Mouse (Mus musculus): Measurements from ENCODE around the gene Stap2. TPM values are rescaled to one million over a fixed set of nuclear protein-coding genes. Genes with fewer than 3 reads are reported as not detected.
A peak's percentile ranks its signal among the peaks of the same experiment; 100 is the strongest.

Gene Stap2
- total and polyA plus RNA-seq, 3 experiments = 12.2 to 28.6 (median 14.8) TPM

DNA sequence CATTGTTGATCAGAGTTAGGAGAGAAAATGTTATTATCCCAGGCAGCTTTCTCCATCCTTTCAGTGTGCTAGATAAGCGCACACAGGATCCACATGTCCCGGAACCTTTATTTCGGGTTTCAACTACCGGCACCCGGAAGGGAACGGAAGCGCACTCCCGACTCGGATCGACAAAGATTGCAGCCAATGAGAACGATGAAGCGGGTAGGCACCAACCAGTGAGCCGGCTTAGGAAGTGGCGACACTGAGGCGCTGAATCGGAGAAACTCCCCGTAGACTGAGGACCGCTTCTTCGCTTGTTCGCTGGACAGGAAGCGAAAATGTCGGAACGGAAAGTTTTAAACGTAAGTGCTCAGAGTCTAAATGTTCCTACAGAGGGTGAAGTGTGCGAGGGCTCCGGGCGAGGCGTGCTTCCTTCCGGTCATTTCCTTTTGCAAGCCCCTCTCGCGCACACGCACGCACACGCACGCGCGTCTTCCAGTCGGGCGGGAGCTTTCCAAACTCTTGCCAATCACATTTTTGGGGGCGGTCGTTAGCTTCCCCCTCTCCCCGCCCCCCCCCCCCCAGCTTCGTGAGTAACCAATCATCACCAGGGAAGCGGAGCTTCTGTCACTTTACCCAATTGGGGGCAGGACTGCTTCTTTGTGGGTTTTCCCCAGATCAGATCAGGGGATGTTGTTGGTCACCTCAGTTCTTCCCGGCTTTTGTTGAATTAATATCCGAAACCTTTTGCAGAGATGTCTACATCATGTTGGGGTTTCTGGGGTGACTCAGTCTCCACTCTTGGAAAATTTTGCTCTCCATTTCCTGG lies 46.3 kb downstream of the Stap2 start, which contains the start of gene Yju2:
Yju2 (plus strand) TSS at position 182 of the 811 bp plus-strand sequence.
- no peaks in the 10 kb centered on the region for H3K27me3 ChIP-seq (ENCODE audit: control insufficient read depth, insufficient read depth, low read length)
- H3K79me2 ChIP-seq (replicated peaks; ENCODE audit: control insufficient read depth, insufficient read depth, low read length) = no peaks in the 10 kb centered on the region
- peak within 1 kb of the TSS; percentile 72 for H3K4me3 ChIP-seq
- TF ChIP-seq CTCF (IDR thresholded peaks at IDR 0.05) (no peak), EP300 (IDR thresholded peaks at IDR 0.05; ENCODE audit: insufficient read depth, low read depth, low read length) (peak; percentile 42; the same call in 1 of the 2 replicates), POLR2A (IDR thresholded peaks at IDR 0.05; ENCODE audit: insufficient read depth, low read depth, low read length) (peak; percentile 86)
- no peaks in the 10 kb centered on the region for H3K36me3 ChIP-seq (ENCODE audit: control insufficient read depth, insufficient read depth, low read length)
- intact Hi-C loops (cut with DNase I) = loop anchor here (2.0 to 10.0 kb wide), 4 partner anchors 14 to 296 kb away; partner anchors contain the start of genes Fem1a, Pot1b and Sh3gl1
- peak; percentile 92 to 95 for DNase-seq
- H3K27ac ChIP-seq = peak within 1 kb of the TSS; percentile 95
- H3K4me1 ChIP-seq (ENCODE audit: control insufficient read depth, insufficient read depth, low read length) = peaks cover 4% of the 10 kb centered on the region
- H3K9ac ChIP-seq (ENCODE audit: low read depth, low read length) = peak within 1 kb of the TSS; percentile 55
- WGBS = under 1% methylated on average over 46 of the region's 46 CpGs

DNA sequence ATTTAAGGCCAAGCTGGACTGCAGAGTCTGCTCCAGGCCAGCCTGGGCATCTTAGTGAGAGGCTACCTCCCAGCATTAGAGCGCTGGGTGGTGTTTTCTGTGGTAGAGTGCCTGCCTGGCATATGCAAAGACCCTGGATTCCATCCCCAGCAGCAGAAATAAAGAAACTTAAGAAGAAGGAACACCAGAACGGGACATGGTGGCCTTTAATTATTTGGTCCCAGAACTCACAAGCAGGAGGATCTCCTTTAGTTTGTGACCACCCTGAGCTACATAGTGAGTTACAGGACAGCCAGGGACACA lies 46.8 kb downstream of the Stap2 start:
- peak overlapping the region; percentile 72 for H3K4me3 ChIP-seq
- DNase-seq = no peak

GRCm38 (mm10) chr17:55957726-55958583 lies 47.4 kb downstream of the Stap2 start:
- Histone ChIP-seq H3K27ac (peak overlapping the region; percentile 95), H3K9ac (ENCODE audit: low read depth, low read length) (no peak overlapping the region)
- intact Hi-C loops (cut with DNase I) = loop anchor here (1.0 to 10.0 kb wide), 5 partner anchors 13 to 297 kb away; partner anchors contain the start of genes Fem1a, Pot1b, Sh3gl1 and Zfp959

More for the DNA sequence above, 46.8 kb downstream of the Stap2 start:
- Histone ChIP-seq H3K27ac (peak overlapping the region; percentile 95), H3K36me3 (ENCODE audit: control insufficient read depth, insufficient read depth, low read length) (no peaks in the 10 kb centered on the region), H3K79me2 (replicated peaks; ENCODE audit: control insufficient read depth, insufficient read depth, low read length) (no peaks in the 10 kb centered on the region), H3K27me3 (ENCODE audit: control insufficient read depth, insufficient read depth, low read length) (no peaks in the 10 kb centered on the region), H3K9ac (ENCODE audit: low read depth, low read length) (no peak overlapping the region), H3K4me1 (ENCODE audit: control insufficient read depth, insufficient read depth, low read length) (peaks cover 4% of the 10 kb centered on the region)
- WGBS = 20% methylated on average over 2 of the region's 2 CpGs
- no peak for TF ChIP-seq POLR2A (IDR thresholded peaks at IDR 0.05; ENCODE audit: insufficient read depth, low read depth, low read length)
- TF ChIP-seq CTCF (IDR thresholded peaks at IDR 0.05) = no peak
- TF ChIP-seq EP300 (IDR thresholded peaks at IDR 0.05; ENCODE audit: insufficient read depth, low read depth, low read length) = no peak
- intact Hi-C loops (cut with DNase I) = loop anchor here (2.0 to 10.0 kb wide), 4 partner anchors 14 to 296 kb away; partner anchors contain the start of genes Fem1a, Pot1b and Sh3gl1

DNA sequence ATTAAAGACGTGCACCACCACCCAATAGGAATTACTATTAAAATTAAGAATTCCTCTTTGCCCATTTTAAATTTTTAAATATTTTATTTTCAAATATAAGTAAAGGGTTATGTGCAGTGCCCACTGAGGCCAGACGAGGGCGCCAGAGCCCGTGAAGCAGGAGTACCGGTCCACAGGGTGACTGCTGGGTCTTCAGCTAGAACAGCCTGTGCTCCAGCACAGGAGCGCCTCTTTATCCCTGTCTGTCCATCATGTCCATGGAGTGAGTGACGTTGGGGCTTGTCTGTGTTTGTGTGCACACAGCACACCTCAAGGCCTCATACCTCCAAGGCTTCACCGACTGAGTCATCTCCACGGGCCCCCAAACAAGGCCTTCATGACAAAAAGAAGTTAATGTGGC lies 48.2 kb downstream of the Stap2 start:
- H3K36me3 ChIP-seq (ENCODE audit: control insufficient read depth, insufficient read depth, low read length) = no peaks in the 10 kb centered on the region
- intact Hi-C loops (cut with DNase I) = loop anchor here (1.0 to 10.0 kb wide), 4 partner anchors 65 to 298 kb away; partner anchors contain the start of genes Fem1a, Pot1b, Sh3gl1 and Zfp959
- TF ChIP-seq POLR2A (IDR thresholded peaks at IDR 0.05; ENCODE audit: insufficient read depth, low read depth, low read length) (no peak), CTCF (IDR thresholded peaks at IDR 0.05) (peak; percentile 98), EP300 (IDR thresholded peaks at IDR 0.05; ENCODE audit: insufficient read depth, low read depth, low read length) (0 out of 2 replicates have a peak, but pooled peaks have one; percentile 29)
- H3K4me1 ChIP-seq (ENCODE audit: control insufficient read depth, insufficient read depth, low read length) = peaks cover 4% of the 10 kb centered on the region
- H3K27me3 ChIP-seq (ENCODE audit: control insufficient read depth, insufficient read depth, low read length) = no peaks in the 10 kb centered on the region
- peak; percentile 59 to 80 for DNase-seq
- 15% methylated on average over 9 of the region's 9 CpGs for WGBS
- H3K79me2 ChIP-seq (replicated peaks; ENCODE audit: control insufficient read depth, insufficient read depth, low read length) = no peaks in the 10 kb centered on the region
- H3K4me3 ChIP-seq = no peak overlapping the region
- H3K9ac ChIP-seq (ENCODE audit: low read depth, low read length) = no peak overlapping the region
- no peak overlapping the region for H3K27ac ChIP-seq

More at GRCm38 (mm10) chr17:55957726-55958583, 47.4 kb downstream of the Stap2 start:
- TF ChIP-seq CTCF (IDR thresholded peaks at IDR 0.05) = no peak
- TF ChIP-seq POLR2A (IDR thresholded peaks at IDR 0.05; ENCODE audit: insufficient read depth, low read depth, low read length) = no peak
- TF ChIP-seq EP300 (IDR thresholded peaks at IDR 0.05; ENCODE audit: insufficient read depth, low read depth, low read length) = no peak
- H3K4me3 ChIP-seq = peak overlapping the region; percentile 72; the same call in 1 of the 2 replicates
- 79% methylated on average over 13 of the region's 13 CpGs for WGBS
- H3K79me2 ChIP-seq (replicated peaks; ENCODE audit: control insufficient read depth, insufficient read depth, low read length) = no peaks in the 10 kb centered on the region
- no peaks in the 10 kb centered on the region for H3K36me3 ChIP-seq (ENCODE audit: control insufficient read depth, insufficient read depth, low read length)
- peaks cover 4% of the 10 kb centered on the region for H3K4me1 ChIP-seq (ENCODE audit: control insufficient read depth, insufficient read depth, low read length)
- H3K27me3 ChIP-seq (ENCODE audit: control insufficient read depth, insufficient read depth, low read length) = no peaks in the 10 kb centered on the region
- DNase-seq = no peak

DNA sequence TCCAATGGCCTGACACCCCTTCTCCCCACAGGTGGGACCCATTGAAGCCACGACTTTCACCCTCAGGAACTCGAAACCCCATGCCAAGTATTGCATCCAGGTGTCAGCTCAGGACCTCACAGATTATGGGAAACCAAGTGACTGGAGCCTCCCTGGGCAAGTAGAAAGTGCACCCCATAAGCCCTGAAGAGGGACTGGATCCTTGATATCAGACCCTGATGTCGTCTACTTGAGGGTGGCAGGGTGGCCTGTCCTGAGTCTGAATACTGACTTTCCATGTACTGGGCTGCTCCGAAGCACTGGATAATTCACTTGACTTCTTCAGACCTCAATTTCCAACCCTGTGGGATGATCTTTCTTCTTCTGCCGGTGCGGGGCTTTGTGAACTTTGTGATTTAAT lies 48.8 kb downstream of the Stap2 start:
- intact Hi-C loops (cut with DNase I) = loop anchor here (5.0 to 10.0 kb wide), 3 partner anchors 81 to 298 kb away; partner anchors contain the start of genes Fem1a, Pot1b and Sh3gl1
- Histone ChIP-seq H3K4me1 (ENCODE audit: control insufficient read depth, insufficient read depth, low read length) (peaks cover 4% of the 10 kb centered on the region), H3K27ac (no peak overlapping the region), H3K4me3 (no peak overlapping the region), H3K27me3 (ENCODE audit: control insufficient read depth, insufficient read depth, low read length) (no peaks in the 10 kb centered on the region), H3K9ac (ENCODE audit: low read depth, low read length) (no peak overlapping the region), H3K36me3 (ENCODE audit: control insufficient read depth, insufficient read depth, low read length) (no peaks in the 10 kb centered on the region), H3K79me2 (replicated peaks; ENCODE audit: control insufficient read depth, insufficient read depth, low read length) (no peaks in the 10 kb centered on the region)
- no peak for DNase-seq
- no peak for TF ChIP-seq CTCF (IDR thresholded peaks at IDR 0.05)
- WGBS = 28% methylated on average over 6 of the region's 6 CpGs
